8 mouse cellular contexts compared by ENCODE assay signal in genomic region chr3:38396760-38397614, GRCm38 (mm10).
DNase-seq lines count a peak whose midpoint lies in the region; ATAC-seq lines count a peak whose summit lies in the region.

No protein-coding gene starts in this region.

- H3K4me3 ChIP-seq in heart, embryonic 14.5 days (ENCODE audit: control insufficient read depth in 1 of 2, insufficient read depth in 1 of 2, low read depth in 1 of 2, low read length in 2 of 2): peak overlapping the region; percentile 25 to 33
- peak overlapping the region; percentile 12; the same call in 1 of the 2 replicates for H3K4me3 ChIP-seq in hindbrain, embryonic 11.5 days (ENCODE audit: low read depth, low read length)
- H3K4me3 ChIP-seq in midbrain, embryonic 14.5 days (replicated peaks; ENCODE audit: low read depth, low read length): peak overlapping the region; percentile 28

- no peak overlapping the region for H3K27ac ChIP-seq in heart, embryonic 14.5 days (replicated peaks in 1 of 2; ENCODE audit: control insufficient read depth in 1 of 2, insufficient read depth in 1 of 2, low read depth in 2 of 2, low read length in 2 of 2)
- no peak overlapping the region for H3K27ac ChIP-seq in hindbrain, embryonic 11.5 days (ENCODE audit: low read depth, low read length)
- peak overlapping the region; percentile 39 for H3K27ac ChIP-seq in midbrain, embryonic 14.5 days (replicated peaks; ENCODE audit: low read depth, low read length)

- intact Hi-C loops in heart, postnatal 14 days (cut with DNase I): no loop called here

- H3K4me2 ChIP-seq in heart, embryonic 14.5 days (ENCODE audit: low read length): peak overlapping the region; percentile 68
- peak overlapping the region; percentile 41 for H3K4me2 ChIP-seq in hindbrain, embryonic 11.5 days (replicated peaks; ENCODE audit: low read depth, low read length)
- H3K4me2 ChIP-seq in midbrain, embryonic 14.5 days (ENCODE audit: low read length): peak overlapping the region; percentile 56

- no peaks in the 10 kb centered on the region for H3K36me3 ChIP-seq in heart, embryonic 14.5 days (ENCODE audit: control insufficient read depth, insufficient read depth, low read length)
- H3K36me3 ChIP-seq in hindbrain, embryonic 11.5 days (ENCODE audit: control insufficient read depth, insufficient read depth, low read length): no peaks in the 10 kb centered on the region
- H3K36me3 ChIP-seq in midbrain, embryonic 14.5 days (ENCODE audit: control insufficient read depth, insufficient read depth, low read length): no peaks in the 10 kb centered on the region

- H3K4me1 ChIP-seq in heart, embryonic 14.5 days (ENCODE audit: control insufficient read depth in 2 of 2, insufficient read depth in 2 of 2, low read length in 2 of 2): peaks cover 2 to 10% of the 10 kb centered on the region in 2 experiments; a peak in 1 of 4 replicates
- no peaks in the 10 kb centered on the region; the same call in 1 of the 2 replicates for H3K4me1 ChIP-seq in hindbrain, embryonic 11.5 days (replicated peaks; ENCODE audit: control insufficient read depth, insufficient read depth, low read length)
- 0 out of 2 replicates have a peak, but pooled peaks cover 12% of the 10 kb centered on the region for H3K4me1 ChIP-seq in midbrain, embryonic 14.5 days (ENCODE audit: control insufficient read depth, insufficient read depth, low read length)

- H3K9ac ChIP-seq in heart, embryonic 14.5 days (ENCODE audit: low read length): peak overlapping the region; percentile 28
- no peak overlapping the region for H3K9ac ChIP-seq in hindbrain, embryonic 11.5 days (ENCODE audit: low read depth, low read length)
- 0 out of 2 replicates have a peak overlapping the region, but pooled peaks have one; percentile 9 for H3K9ac ChIP-seq in midbrain, embryonic 14.5 days (replicated peaks; ENCODE audit: low read length)

- H3K27me3 ChIP-seq in heart, embryonic 14.5 days (ENCODE audit: control insufficient read depth, insufficient read depth, low read length): no peaks in the 10 kb centered on the region
- H3K27me3 ChIP-seq in hindbrain, embryonic 11.5 days (ENCODE audit: control insufficient read depth, insufficient read depth, low read length): no peaks in the 10 kb centered on the region
- H3K27me3 ChIP-seq in midbrain, embryonic 14.5 days (ENCODE audit: control insufficient read depth, insufficient read depth, low read length): 0 out of 2 replicates have a peak, but pooled peaks cover 3% of the 10 kb centered on the region

- 7% methylated on average over 20 of the region's 20 CpGs for WGBS in heart, embryonic 14.5 days
- WGBS in hindbrain, embryonic 11.5 days: 2% methylated on average over 20 of the region's 20 CpGs
- WGBS in midbrain, embryonic 14.5 days: 1% methylated on average over 20 of the region's 20 CpGs

- DNase-seq in heart, postnatal 14 days: no peak
- peak; percentile 47 to 58 for DNase-seq in cerebellum, postnatal 10 days
- peak; percentile 39 for DNase-seq in hindbrain, embryonic 11.5 days (ENCODE audit: low spot score)
- peak; percentile 75 for DNase-seq in midbrain, embryonic 14.5 days
- no peak for DNase-seq in layer of hippocampus, adult 9-11 months
- DNase-seq in left cerebral cortex, adult 9 months (ENCODE audit: low spot score in 2 of 2): no peak

- no peak for ATAC-seq in heart, embryonic 14.5 days (ENCODE audit: insufficient number of reproducible peaks, insufficient read depth, low FRiP score, low read depth)
- peak; percentile 76 for ATAC-seq in hindbrain, embryonic 11.5 days (ENCODE audit: low FRiP score)
- peak; percentile 71; the same call in 1 of the 2 replicates for ATAC-seq in midbrain, embryonic 14.5 days (ENCODE audit: low FRiP score, low TSS enrichment)
- ATAC-seq in monocyte, adult 5-6 weeks (replicated peaks; ENCODE audit: insufficient number of reproducible peaks, low FRiP score, low TSS enrichment, poor library complexity, severe bottlenecking): no peak

- 0 out of 2 replicates have a peak, but pooled peaks cover 2% of the 10 kb centered on the region for H3K9me3 ChIP-seq in heart, embryonic 14.5 days (ENCODE audit: control insufficient read depth, low read length)
- no peaks in the 10 kb centered on the region for H3K9me3 ChIP-seq in hindbrain, embryonic 11.5 days (ENCODE audit: control insufficient read depth, low read length)
- no peaks in the 10 kb centered on the region for H3K9me3 ChIP-seq in midbrain, embryonic 14.5 days (ENCODE audit: control insufficient read depth, low read length)

Comparison
In these comparisons a context has a peak if more than half of its experiments do, and no peak if none do; other contexts are left out.
1. ATAC-seq: peak in hindbrain, embryonic 11.5 days (single experiment) and midbrain, embryonic 14.5 days (single experiment); none in heart, embryonic 14.5 days (single experiment) and monocyte, adult 5-6 weeks (single experiment).
2. DNase-seq: peak in cerebellum, postnatal 10 days (2 of 2), hindbrain, embryonic 11.5 days (single experiment) and midbrain, embryonic 14.5 days (single experiment); none in heart, postnatal 14 days (0 of 2), layer of hippocampus, adult 9-11 months (single experiment) and left cerebral cortex, adult 9 months (0 of 2).
3. Peak in every context shown above with its lines, with median percentiles within 50 percentile points of each other: H3K4me2 ChIP-seq and H3K4me3 ChIP-seq.